In genomic region chr6:61136436-61136835, GRCm38 (mm10) we compare ENCODE assay signal across 22 mouse cellular contexts. TPM values are rescaled to one million over a fixed set of nuclear protein-coding genes. Genes with fewer than 3 reads are reported as not detected.
"Had no signal": no experiment of that assay in that cellular context is flagged by ENCODE, and none has a peak within 500 bp of the region (broad histone marks: within the 10 kb centered on the region; RNA-seq: fewer than 3 reads in every experiment).

No protein-coding gene starts in this region.

- DNase-seq: cerebellum, adult 8-10 months; cerebellum, adult 9-10 months; cerebellum, adult 9-11 months; cerebellum, postnatal 10 days; cerebellum, postnatal 14 days; cerebellum, postnatal 25 days; cerebellum, postnatal 36 days; embryo, embryonic 11 days; forebrain, postnatal 0 days; gastrocnemius, adult 2 months; gastrocnemius, postnatal 10 days; gastrocnemius, postnatal 14 days; gastrocnemius, postnatal 25 days; gastrocnemius, postnatal 36 days; heart, adult 11 months; heart, adult 18-20 months; heart, adult 2 months had no signal

- ATAC-seq: forebrain, embryonic 13.5 days; forebrain, embryonic 14.5 days; forebrain, embryonic 15.5 days; forebrain, embryonic 16.5 days; forebrain, postnatal 0 days had no signal

RNA-seq across cellular contexts. Expression of gene Ccser1, which starts 43.7 kb away (rescaled TPM):
- polyA plus RNA-seq: erythroblast, embryonic 14.5 days had no signal
